In the genomic region with DNA sequence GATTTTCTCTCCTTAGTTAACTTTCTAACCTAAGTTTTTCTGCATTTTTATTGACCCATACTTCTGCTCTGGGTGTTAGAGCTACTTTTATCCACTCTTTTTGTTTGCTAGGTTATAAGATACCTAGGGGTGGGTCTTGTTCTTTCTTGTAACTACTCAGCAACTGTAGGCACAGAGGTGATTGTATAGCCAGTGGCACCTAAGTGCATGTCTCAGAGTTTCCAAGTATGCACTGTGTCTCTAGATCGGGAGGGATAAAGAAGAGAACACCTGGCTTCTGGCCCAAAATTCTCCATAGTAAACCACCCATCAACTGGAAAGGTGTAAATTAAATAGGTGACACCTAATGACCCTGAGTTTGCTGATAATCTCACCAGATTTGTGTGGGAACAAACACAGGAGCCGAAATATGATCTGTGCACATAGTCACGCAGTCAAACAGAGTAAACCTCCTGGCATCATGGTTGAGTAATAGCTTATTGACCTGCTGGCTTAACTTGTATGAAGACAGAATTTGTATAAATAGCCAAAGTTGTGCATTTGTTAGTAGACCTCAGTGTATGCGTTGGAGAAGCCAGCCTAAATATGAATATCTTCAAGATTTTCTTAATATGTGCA, we compare ENCODE assay signal across 43 mouse cellular contexts. TPM values are rescaled to one million over a fixed set of nuclear protein-coding genes. Genes with fewer than 3 reads are reported as not detected.
"Had no signal": no experiment of that assay in that cellular context is flagged by ENCODE, and none has a peak within 500 bp of the region (broad histone marks: within the 10 kb centered on the region; RNA-seq: fewer than 3 reads in every experiment).

A gene (plus strand): TSS at position 568 of the 618 bp plus-strand sequence.

- H3K4me3 ChIP-seq: left cerebral cortex, adult 2 months; limb, embryonic 10.5 days; limb, embryonic 12.5 days; limb, embryonic 13.5 days; limb, embryonic 15.5 days; liver, embryonic 12.5 days; liver, embryonic 13.5 days; liver, embryonic 15.5 days; lung, embryonic 15.5 days; megakaryocyte, embryonic 14.5 days; midbrain, embryonic 10.5 days; midbrain, embryonic 12.5 days; midbrain, embryonic 13.5 days; midbrain, embryonic 15.5 days; myocyte had no signal

- H3K36me3 ChIP-seq: limb, embryonic 10.5 days; limb, embryonic 12.5 days; limb, embryonic 13.5 days; limb, embryonic 15.5 days; liver, embryonic 12.5 days; liver, embryonic 13.5 days; liver, embryonic 15.5 days; lung, embryonic 15.5 days; midbrain, embryonic 10.5 days; midbrain, embryonic 12.5 days; midbrain, embryonic 13.5 days; midbrain, embryonic 15.5 days had no signal

- H3K9ac ChIP-seq: limb, embryonic 12.5 days; limb, embryonic 13.5 days; limb, embryonic 15.5 days; liver, embryonic 12.5 days; liver, embryonic 13.5 days; liver, embryonic 14.5 days; liver, embryonic 15.5 days; liver, postnatal 0 days; lung, embryonic 14.5 days; lung, embryonic 15.5 days; midbrain, embryonic 12.5 days; midbrain, embryonic 13.5 days; midbrain, embryonic 15.5 days had no signal

- ATAC-seq: liver, embryonic 12.5 days; liver, postnatal 0 days; lung, postnatal 0 days; midbrain, embryonic 13.5 days; midbrain, embryonic 15.5 days; midbrain, embryonic 16.5 days had no signal

- H3K9me3 ChIP-seq: limb, embryonic 10.5 days; limb, embryonic 12.5 days; limb, embryonic 13.5 days; limb, embryonic 15.5 days; liver, embryonic 12.5 days; liver, embryonic 13.5 days; liver, embryonic 15.5 days; lung, embryonic 15.5 days; megakaryocyte, embryonic 14.5 days; midbrain, embryonic 10.5 days; midbrain, embryonic 12.5 days; midbrain, embryonic 13.5 days; midbrain, embryonic 15.5 days had no signal

- H3K27me3 ChIP-seq: limb, embryonic 12.5 days; limb, embryonic 13.5 days; limb, embryonic 15.5 days; liver, embryonic 12.5 days; liver, embryonic 13.5 days; liver, embryonic 15.5 days; lung, embryonic 15.5 days; megakaryocyte, embryonic 14.5 days; midbrain, embryonic 12.5 days; midbrain, embryonic 13.5 days; midbrain, embryonic 15.5 days had no signal

- DNase-seq: left cerebral cortex, postnatal 4 days; liver; liver, embryonic 13.5 days; liver, postnatal 0 days; lung, adult 2 months; lung, embryonic 14.5 days; lung, postnatal 10 days; lung, postnatal 14 days; lung, postnatal 36 days; lung, postnatal 4 days; midbrain, embryonic 14.5 days had no signal

- H3K4me1 ChIP-seq: limb, embryonic 10.5 days; limb, embryonic 12.5 days; limb, embryonic 13.5 days; limb, embryonic 15.5 days; liver, embryonic 12.5 days; liver, embryonic 13.5 days; liver, embryonic 15.5 days; lung, embryonic 15.5 days; megakaryocyte, embryonic 14.5 days; midbrain, embryonic 10.5 days; midbrain, embryonic 12.5 days; midbrain, embryonic 13.5 days; midbrain, embryonic 15.5 days had no signal

- H3K4me2 ChIP-seq: limb, embryonic 12.5 days; limb, embryonic 13.5 days; limb, embryonic 15.5 days; liver, embryonic 11.5 days; liver, embryonic 12.5 days; liver, embryonic 13.5 days; liver, embryonic 15.5 days; lung, embryonic 14.5 days; lung, embryonic 15.5 days; midbrain, embryonic 11.5 days; midbrain, embryonic 12.5 days; midbrain, embryonic 13.5 days; midbrain, embryonic 15.5 days had no signal

- H3K27ac ChIP-seq: left cerebral cortex, adult 2 months; limb, embryonic 10.5 days; limb, embryonic 12.5 days; limb, embryonic 13.5 days; limb, embryonic 15.5 days; liver, embryonic 12.5 days; liver, embryonic 13.5 days; liver, embryonic 14.5 days; liver, embryonic 15.5 days; lung, embryonic 15.5 days; macrophage; midbrain, embryonic 10.5 days; midbrain, embryonic 12.5 days; midbrain, embryonic 13.5 days; midbrain, embryonic 15.5 days had no signal

RNA-seq across cellular contexts. Expression of the gene that starts here (rescaled TPM):
- total RNA-seq: left cerebral cortex, adult 2 months; left cerebral cortex, adult 8-10 months; left cerebral cortex, postnatal 25 days; left cerebral cortex, postnatal 36 days; left cerebral cortex, postnatal 4 days; liver, adult 2 months; megakaryocyte progenitor cell, adult 5-6 weeks; megakaryocyte, adult 5-6 weeks; megakaryocyte-erythroid progenitor cell, adult 5-6 weeks; midbrain, postnatal 0 days; monocyte, adult 5-6 weeks had no signal
- polyA plus RNA-seq: limb, embryonic 10.5 days; limb, embryonic 11.5 days; limb, embryonic 12.5 days; limb, embryonic 15.5 days; liver, adult 2 months; liver, embryonic 11.5 days; liver, embryonic 12.5 days; liver, embryonic 13.5 days; liver, embryonic 14.5 days; liver, embryonic 15.5 days; liver, embryonic 16.5 days; liver, postnatal 0 days; lung, adult 2 months; lung, embryonic 14.5 days; lung, embryonic 15.5 days; lung, embryonic 16.5 days; macrophage; midbrain, embryonic 10.5 days; midbrain, embryonic 11.5 days; midbrain, embryonic 12.5 days; midbrain, embryonic 13.5 days; midbrain, embryonic 14.5 days; midbrain, embryonic 15.5 days; midbrain, embryonic 16.5 days; midbrain, postnatal 0 days had no signal
